Mouse (Mus musculus) urinary bladder, postnatal 14 days (tissue): ENCODE results near the gene Olfr1212.

Experiments
- DNase-seq: peaks from one replicate; pipeline ENCODE4 v3.0.0; 2021; ENCODE audit warnings: low spot score

Olfr1212 gene

GRCm38 (mm10) chr2:88953669-88954068, at the start of gene Olfr1212:
Gene Olfr1212 (plus strand): TSS chr2:88953969.
- no peak for DNase-seq

GRCm38 (mm10) chr2:88915057-88915456, 38.7 kb upstream of the Olfr1212 start, which contains the start of gene Olfr1209:
Gene Olfr1209 (minus strand): TSS chr2:88915157.
- no peak for DNase-seq

- no peak for DNase-seq
These were observed 15.8 kb upstream of the Olfr1212 start, which contains the start of gene Olfr1211 for GRCm38 (mm10) chr2:88938011-88938410. Gene Olfr1211 (minus strand): TSS chr2:88938111.

- DNase-seq, result no peak
These were observed 26.4 kb downstream of the Olfr1212 start, which contains the start of gene Gm13762 for GRCm38 (mm10) chr2:88980181-88980580. Gene Gm13762 (minus strand): TSS chr2:88980281.

- DNase-seq, result no peak
These were observed 38.8 kb downstream of the Olfr1212 start, which contains the start of gene Olfr1214 for GRCm38 (mm10) chr2:88992553-88992952. Gene Olfr1214 (minus strand): TSS chr2:88992653.

DNA sequence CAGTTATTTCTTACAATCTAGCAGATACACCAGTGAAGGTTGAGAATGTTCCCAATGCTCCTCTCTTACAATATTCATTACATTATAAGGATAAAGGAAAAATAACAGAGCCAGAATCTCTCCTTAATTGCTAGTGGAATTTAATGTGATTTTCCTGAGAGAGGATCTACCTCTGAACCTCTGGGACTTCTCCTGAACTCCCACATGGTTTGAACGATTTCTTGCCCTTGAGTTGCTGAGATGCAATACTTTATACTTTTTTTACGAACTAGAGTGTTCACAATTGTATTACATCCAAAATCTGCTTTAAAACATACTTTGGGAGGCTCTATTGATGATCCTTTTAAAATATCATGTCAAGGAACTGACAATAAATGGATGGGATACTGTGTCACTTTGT, 53.1 kb downstream of the Olfr1212 start, which contains the start of gene Olfr1215:
Gene Olfr1215 (minus strand): TSS at position 101 of the 400 bp plus-strand sequence.
- no peak for DNase-seq
